In genomic region chr1:137220226-137220625, GRCm38 (mm10) we compare ENCODE assay signal across 30 mouse cellular contexts.
A peak's percentile ranks its signal among the peaks of the same experiment; 100 is the strongest.
DNase-seq lines count a peak whose midpoint lies in the region; ATAC-seq lines count a peak whose summit lies in the region.
"Had no signal": no experiment of that assay in that cellular context is flagged by ENCODE, and none has a peak within 500 bp of the region (broad histone marks: within the 10 kb centered on the region; RNA-seq: fewer than 3 reads in every experiment).

No protein-coding gene starts in this region.

- no peak for DNase-seq in midbrain, embryonic 10.5 days (ENCODE audit: low spot score)
- DNase-seq in mesoderm, embryonic 11.5 days (ENCODE audit: low read depth, low spot score): peak; percentile 36
- no peak for DNase-seq in spleen, postnatal 14 days (ENCODE audit: low spot score in 2 of 2)
- no peak for DNase-seq in urinary bladder, postnatal 4 days (ENCODE audit: low spot score in 2 of 2)
- DNase-seq: adrenal gland, postnatal 14 days; cerebellum, adult 18-20 months; gastrocnemius, postnatal 36 days; heart, adult 18-20 months; heart, postnatal 4 days; kidney, adult 9 months; kidney, postnatal 14 days; layer of hippocampus, adult 9-11 months; liver, embryonic 13.5 days; lung, adult 18-20 months; lung, postnatal 4 days; right cerebral cortex, postnatal 4 days; thymus, postnatal 4 days had no signal

- no peak overlapping the region for H3K4me2 ChIP-seq in forebrain, embryonic 12.5 days
- H3K4me2 ChIP-seq in forebrain, embryonic 13.5 days: no peak overlapping the region
- H3K4me2 ChIP-seq in midbrain, embryonic 12.5 days (replicated peaks): no peak overlapping the region

- H3K9me3 ChIP-seq in forebrain, embryonic 12.5 days: no peaks in the 10 kb centered on the region
- no peaks in the 10 kb centered on the region for H3K9me3 ChIP-seq in forebrain, embryonic 13.5 days (replicated peaks)
- no peaks in the 10 kb centered on the region for H3K9me3 ChIP-seq in midbrain, embryonic 12.5 days
- H3K9me3 ChIP-seq in midbrain, embryonic 10.5 days (replicated peaks): no peaks in the 10 kb centered on the region; the same call in 1 of the 2 replicates
- H3K9me3 ChIP-seq: heart, embryonic 12.5 days; limb, embryonic 10.5 days; limb, embryonic 15.5 days; liver, embryonic 13.5 days had no signal

- H3K27ac ChIP-seq in forebrain, embryonic 12.5 days: no peak overlapping the region
- no peak overlapping the region for H3K27ac ChIP-seq in forebrain, embryonic 13.5 days
- H3K27ac ChIP-seq in midbrain, embryonic 12.5 days (replicated peaks): no peak overlapping the region
- H3K27ac ChIP-seq in midbrain, embryonic 10.5 days (replicated peaks): no peak overlapping the region
- H3K27ac ChIP-seq: limb, embryonic 10.5 days; limb, embryonic 15.5 days; liver, embryonic 13.5 days had no signal

- peak; percentile 75 for ATAC-seq in forebrain, embryonic 12.5 days (ENCODE audit: low FRiP score)
- no peak for ATAC-seq in forebrain, embryonic 13.5 days
- peak; percentile 59 for ATAC-seq in midbrain, embryonic 12.5 days (ENCODE audit: low FRiP score, low read depth)
- ATAC-seq: CD4-positive, CD25-positive, alpha-beta regulatory T cell, adult 4 months; forebrain, embryonic 14.5 days; intestine, postnatal 0 days; lung, postnatal 0 days had no signal

- no peak overlapping the region for H3K9ac ChIP-seq in forebrain, embryonic 12.5 days
- no peak overlapping the region for H3K9ac ChIP-seq in forebrain, embryonic 13.5 days
- no peak overlapping the region for H3K9ac ChIP-seq in midbrain, embryonic 12.5 days (replicated peaks)
- H3K9ac ChIP-seq: heart, embryonic 12.5 days; limb, embryonic 15.5 days; liver, embryonic 13.5 days had no signal

- peaks cover 20% of the 10 kb centered on the region for H3K27me3 ChIP-seq in forebrain, embryonic 12.5 days
- H3K27me3 ChIP-seq in forebrain, embryonic 13.5 days: peaks cover 10% of the 10 kb centered on the region
- H3K27me3 ChIP-seq in midbrain, embryonic 12.5 days: peaks cover 20% of the 10 kb centered on the region
- peaks cover 18% of the 10 kb centered on the region for H3K27me3 ChIP-seq in midbrain, embryonic 10.5 days (ENCODE audit: low read depth, poor library complexity, severe bottlenecking)

- H3K4me3 ChIP-seq in forebrain, embryonic 12.5 days (replicated peaks): no peak overlapping the region
- no peak overlapping the region for H3K4me3 ChIP-seq in forebrain, embryonic 13.5 days
- H3K4me3 ChIP-seq in midbrain, embryonic 12.5 days: no peak overlapping the region
- no peak overlapping the region for H3K4me3 ChIP-seq in midbrain, embryonic 10.5 days
- H3K4me3 ChIP-seq: erythroblast, embryonic 14.5 days; heart, embryonic 12.5 days; limb, embryonic 10.5 days; limb, embryonic 15.5 days; liver, embryonic 13.5 days; megakaryocyte, embryonic 14.5 days; myocyte had no signal

- 31% methylated on average over 6 of the region's 6 CpGs for WGBS in forebrain, embryonic 12.5 days
- WGBS in forebrain, embryonic 13.5 days: 26% methylated on average over 6 of the region's 6 CpGs
- 38% methylated on average over 6 of the region's 6 CpGs for WGBS in midbrain, embryonic 12.5 days
- 78% methylated on average over 6 of the region's 6 CpGs for WGBS in midbrain, embryonic 10.5 days

- peaks cover 20% of the 10 kb centered on the region for H3K4me1 ChIP-seq in forebrain, embryonic 12.5 days
- H3K4me1 ChIP-seq in forebrain, embryonic 13.5 days: peaks cover 21% of the 10 kb centered on the region
- peaks cover 17% of the 10 kb centered on the region for H3K4me1 ChIP-seq in midbrain, embryonic 12.5 days
- H3K4me1 ChIP-seq in midbrain, embryonic 10.5 days: peaks cover 21% of the 10 kb centered on the region

- H3K36me3 ChIP-seq in forebrain, embryonic 12.5 days (replicated peaks): no peaks in the 10 kb centered on the region
- no peaks in the 10 kb centered on the region for H3K36me3 ChIP-seq in forebrain, embryonic 13.5 days (ENCODE audit: poor library complexity, severe bottlenecking)
- no peaks in the 10 kb centered on the region for H3K36me3 ChIP-seq in midbrain, embryonic 12.5 days
- no peaks in the 10 kb centered on the region for H3K36me3 ChIP-seq in midbrain, embryonic 10.5 days
- H3K36me3 ChIP-seq: heart, embryonic 12.5 days; limb, embryonic 10.5 days; limb, embryonic 15.5 days; liver, embryonic 13.5 days had no signal
